Mouse (Mus musculus): ENCODE measurements around the gene Car5a. TPM values are rescaled to one million over a fixed set of nuclear protein-coding genes. Genes with fewer than 3 reads are reported as not detected.
A peak's percentile ranks its signal among the peaks of the same experiment; 100 is the strongest.

Car5a gene
- polyA plus RNA-seq, 2 experiments: 0.87 to 1.3 TPM

- DNase-seq (ENCODE audit: low read depth in 3 of 3, low spot score in 3 of 3) (no peak), ATAC-seq (ENCODE audit: insufficient read depth) (no peak)
- H3K27me3 ChIP-seq (ENCODE audit: control insufficient read depth, insufficient read depth, low read length): no peaks in the 10 kb centered on the region
- no peaks in the 10 kb centered on the region; the same call in 1 of the 2 replicates for H3K36me3 ChIP-seq (replicated peaks; ENCODE audit: control insufficient read depth, insufficient read depth, low read depth)
- H3K9me3 ChIP-seq (ENCODE audit: control insufficient read depth, low read length): no peaks in the 10 kb centered on the region
- H3K4me1 ChIP-seq (replicated peaks; ENCODE audit: control insufficient read depth in 2 of 2, insufficient read depth in 2 of 2, low read length in 1 of 2): peaks cover 29 to 40% of the 10 kb centered on the region in 2 experiments
- H3K9ac ChIP-seq (replicated peaks): peak within 1 kb of the TSS; percentile 91
- peak within 1 kb of the TSS; percentile 57 for H3K27ac ChIP-seq
- H3K4me2 ChIP-seq (ENCODE audit: low read depth): peak within 1 kb of the TSS; percentile 93
- 52% methylated on average over 6 of the region's 6 CpGs for WGBS (ENCODE audit: insufficient replicate concordance)
- no peak for TF ChIP-seq CTCF (IDR thresholded peaks at IDR 0.05; ENCODE audit: low read depth)
- TF ChIP-seq EP300 (IDR thresholded peaks at IDR 0.05; ENCODE audit: low read depth): no peak
- H3K4me3 ChIP-seq (ENCODE audit: insufficient read depth in 1 of 2, low read depth in 2 of 2, low read length in 2 of 2): peak within 1 kb of the TSS; percentile 87 to 97
Observed at GRCm38 (mm10) chr8:121949222-121949800, 4.6 kb upstream of the Car5a start, which contains the start of gene Banp. Banp (plus strand) TSS chr8:121949750.

- no peak for DNase-seq (ENCODE audit: low read depth in 3 of 3, low spot score in 3 of 3)
Observed at GRCm38 (mm10) chr8:121948321-121949145, 3.8 kb upstream of the Car5a start.

GRCm38 (mm10) chr8:121947753-121948141 is 3.0 kb upstream of the Car5a start:
- H3K4me1 ChIP-seq (replicated peaks; ENCODE audit: control insufficient read depth in 2 of 2, insufficient read depth in 2 of 2, low read length in 1 of 2): peaks cover 27 to 31% of the 10 kb centered on the region in 2 experiments
- peak overlapping the region; percentile 76 for H3K4me2 ChIP-seq (ENCODE audit: low read depth)
- no peak for TF ChIP-seq CTCF (IDR thresholded peaks at IDR 0.05; ENCODE audit: low read depth)
- no peak for TF ChIP-seq EP300 (IDR thresholded peaks at IDR 0.05; ENCODE audit: low read depth)
- DNase-seq (ENCODE audit: low read depth in 3 of 3, low spot score in 3 of 3): peak; percentile 82 to 91 (median 86)
- peak overlapping the region; percentile 77 for H3K27ac ChIP-seq
- H3K4me3 ChIP-seq (ENCODE audit: insufficient read depth in 1 of 2, low read depth in 2 of 2, low read length in 2 of 2): peak overlapping the region; percentile 55 to 72
- H3K27me3 ChIP-seq (ENCODE audit: control insufficient read depth, insufficient read depth, low read length): no peaks in the 10 kb centered on the region
- WGBS (ENCODE audit: insufficient replicate concordance): under 1% methylated on average over 18 of the region's 18 CpGs
- H3K9ac ChIP-seq (replicated peaks): peak overlapping the region; percentile 73
- no peaks in the 10 kb centered on the region for H3K36me3 ChIP-seq (replicated peaks; ENCODE audit: control insufficient read depth, insufficient read depth, low read depth)
- no peaks in the 10 kb centered on the region for H3K9me3 ChIP-seq (ENCODE audit: control insufficient read depth, low read length)
- ATAC-seq (ENCODE audit: insufficient read depth): peak; percentile 36

More at GRCm38 (mm10) chr8:121948321-121949145, 3.8 kb upstream of the Car5a start:
- Histone ChIP-seq H3K27me3 (ENCODE audit: control insufficient read depth, insufficient read depth, low read length) (no peaks in the 10 kb centered on the region), H3K4me3 (ENCODE audit: insufficient read depth in 1 of 2, low read depth in 2 of 2, low read length in 2 of 2) (peak overlapping the region; percentile 55 to 72), H3K4me1 (replicated peaks; ENCODE audit: control insufficient read depth in 2 of 2, insufficient read depth in 2 of 2, low read length in 1 of 2) (peaks cover 29 to 36% of the 10 kb centered on the region in 2 experiments), H3K9ac (replicated peaks) (peak overlapping the region; percentile 73), H3K36me3 (replicated peaks; ENCODE audit: control insufficient read depth, insufficient read depth, low read depth) (no peaks in the 10 kb centered on the region; the same call in 1 of the 2 replicates), H3K4me2 (ENCODE audit: low read depth) (peak overlapping the region; percentile 76), H3K27ac (peak overlapping the region; percentile 42), H3K9me3 (ENCODE audit: control insufficient read depth, low read length) (no peaks in the 10 kb centered on the region)
- no peak for TF ChIP-seq CTCF (IDR thresholded peaks at IDR 0.05; ENCODE audit: low read depth)
- TF ChIP-seq EP300 (IDR thresholded peaks at IDR 0.05; ENCODE audit: low read depth): no peak
- ATAC-seq (ENCODE audit: insufficient read depth): no peak
- WGBS (ENCODE audit: insufficient replicate concordance): 52% methylated on average over 19 of the region's 19 CpGs

DNA sequence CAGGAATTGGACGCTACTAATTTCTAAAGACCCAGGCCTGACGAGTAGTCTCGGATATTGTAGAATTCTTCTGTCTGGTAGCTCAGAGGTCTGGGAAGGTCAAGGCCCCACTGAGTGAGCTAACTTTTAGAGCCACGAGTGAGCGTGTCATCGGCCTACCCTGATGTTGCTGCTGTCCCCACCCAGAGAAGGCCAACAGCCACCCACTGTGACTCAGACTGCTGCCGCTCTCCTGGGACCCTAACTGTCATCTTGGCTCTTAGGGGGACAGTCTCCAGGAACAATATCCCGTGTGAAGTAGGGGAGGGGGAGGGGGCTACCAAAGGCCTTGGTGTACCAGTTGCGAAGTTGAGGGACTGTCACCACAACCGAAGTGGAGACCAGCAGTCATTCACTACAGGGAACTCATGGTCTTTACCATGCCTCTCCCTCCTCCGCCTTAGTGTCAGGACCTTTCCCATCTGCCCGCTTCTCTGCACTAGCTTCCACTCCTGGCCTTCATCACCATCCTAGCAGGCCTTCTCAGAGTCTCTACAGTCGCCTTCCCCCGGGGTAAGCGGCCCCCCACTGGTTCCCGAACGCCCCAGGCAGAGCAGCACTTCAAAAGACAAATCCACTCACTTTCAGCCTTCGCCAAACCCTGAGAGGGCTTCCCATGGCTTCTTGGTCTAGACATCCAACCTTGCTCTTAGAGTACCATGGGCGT is 2.5 kb upstream of the Car5a start:
- ATAC-seq (ENCODE audit: insufficient read depth): no peak
- Histone ChIP-seq H3K36me3 (replicated peaks; ENCODE audit: control insufficient read depth, insufficient read depth, low read depth) (no peaks in the 10 kb centered on the region), H3K4me2 (ENCODE audit: low read depth) (peak overlapping the region; percentile 76), H3K27ac (peak overlapping the region; percentile 77), H3K9ac (replicated peaks) (peak overlapping the region; percentile 73), H3K4me3 (ENCODE audit: insufficient read depth in 1 of 2, low read depth in 2 of 2, low read length in 2 of 2) (peak overlapping the region; percentile 55 to 72), H3K27me3 (ENCODE audit: control insufficient read depth, insufficient read depth, low read length) (no peaks in the 10 kb centered on the region), H3K4me1 (replicated peaks; ENCODE audit: control insufficient read depth in 2 of 2, insufficient read depth in 2 of 2, low read length in 1 of 2) (peaks cover 21 to 28% of the 10 kb centered on the region in 2 experiments), H3K9me3 (ENCODE audit: control insufficient read depth, low read length) (no peaks in the 10 kb centered on the region)
- 33% methylated on average over 19 of the region's 19 CpGs for WGBS (ENCODE audit: insufficient replicate concordance)
- no peak for TF ChIP-seq CTCF (IDR thresholded peaks at IDR 0.05; ENCODE audit: low read depth)
- TF ChIP-seq EP300 (IDR thresholded peaks at IDR 0.05; ENCODE audit: low read depth): no peak; the same call in 1 of the 2 replicates
- DNase-seq (ENCODE audit: low read depth in 3 of 3, low spot score in 3 of 3): no peak
